Mouse (Mus musculus): ENCODE measurements around the gene Apol7a. TPM values are rescaled to one million over a fixed set of nuclear protein-coding genes. Genes with fewer than 3 reads are reported as not detected.

Apol7a gene
- polyA plus RNA-seq (2017; shearing (Covaris generic)): not detected

DNA sequence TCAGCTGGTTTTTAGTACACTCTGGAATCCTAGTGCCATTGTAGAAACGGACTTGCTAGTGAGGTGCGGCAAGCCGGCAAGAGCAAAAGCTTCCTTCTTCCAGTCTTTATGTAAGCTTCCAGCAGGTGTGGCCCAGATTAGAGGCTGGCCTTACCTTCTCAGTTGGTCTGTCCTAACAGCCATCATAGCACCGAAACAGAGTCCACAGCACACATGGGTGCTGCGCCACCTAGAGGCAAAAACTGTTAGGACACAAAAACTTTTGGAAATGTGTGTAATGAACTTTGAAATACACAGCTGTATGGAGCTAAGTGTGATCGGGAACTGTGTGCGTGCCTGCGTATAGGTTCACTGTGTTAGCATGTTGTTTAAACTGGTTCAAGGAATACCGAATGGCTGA, at the start of gene Apol7a:
Apol7a (minus strand) TSS at position 84 of the 400 bp plus-strand sequence.

DNA sequence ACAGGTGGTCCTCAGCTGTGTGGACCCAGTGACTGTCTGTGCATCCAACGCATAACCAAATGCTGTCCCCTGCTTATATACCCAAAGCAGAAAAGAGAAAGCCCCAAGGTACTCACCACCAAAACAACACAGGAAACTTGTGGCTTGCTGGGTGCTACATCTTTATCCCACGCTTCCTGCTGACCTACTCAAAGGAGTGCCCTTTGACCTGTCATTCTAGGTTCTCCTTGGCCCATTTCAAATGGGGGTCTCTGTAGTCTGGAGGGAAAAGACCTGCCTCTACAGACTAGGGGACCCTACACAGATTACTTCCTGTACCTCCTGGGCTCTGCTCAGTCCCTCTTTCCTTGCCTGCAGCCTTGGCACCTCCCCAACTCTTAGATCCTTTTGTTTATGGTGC, 48.5 kb upstream of the Apol7a start, which contains the start of gene Apol7b:
Apol7b (minus strand) TSS at position 101 of the 400 bp plus-strand sequence.

DNA sequence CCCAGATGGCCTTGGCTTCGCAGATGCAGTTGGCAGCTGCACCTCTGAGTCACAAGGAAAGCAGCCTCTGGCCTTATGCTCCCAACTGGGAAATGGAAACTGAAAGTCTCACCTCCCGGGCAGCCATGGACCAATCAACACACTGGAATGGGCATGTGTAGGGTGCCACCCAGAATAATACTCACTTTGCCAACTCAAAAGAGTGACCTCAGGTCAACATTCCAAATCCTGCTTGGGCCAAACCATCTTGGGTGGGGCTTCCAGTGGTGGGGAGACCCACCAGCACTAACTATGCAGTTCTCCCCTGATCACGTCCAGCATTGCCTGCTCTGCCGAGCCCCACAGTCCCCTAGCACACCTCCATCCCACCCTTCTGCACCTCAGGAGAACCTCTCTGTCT, 12.1 kb upstream of the Apol7a start, which contains the start of gene Apol9a:
Apol9a (minus strand) TSS at position 101 of the 400 bp plus-strand sequence.

Other genes starting within 250 kb of the Apol7a start
- gene Rbfox2, start 92.1 kb downstream of the Apol7a start, polyA plus RNA-seq (2017; shearing (Covaris generic)): 0.62 TPM
- 0.90 TPM for gene Apol9a, start 12.0 kb upstream of the Apol7a start, polyA plus RNA-seq (2017; shearing (Covaris generic))
- 4.7 TPM for gene Apol7b, start 48.4 kb upstream of the Apol7a start, polyA plus RNA-seq (2017; shearing (Covaris generic))
- 0.61 TPM for gene Apol10a, start 77.9 kb upstream of the Apol7a start, polyA plus RNA-seq (2017; shearing (Covaris generic))
- gene Apol11a, start 109.2 kb upstream of the Apol7a start, polyA plus RNA-seq (2017; shearing (Covaris generic)): 0.22 TPM
- gene Apol7c, start 134.2 kb upstream of the Apol7a start, polyA plus RNA-seq (2017; shearing (Covaris generic)): not detected
- gene 1700025B11Rik, start 162.8 kb upstream of the Apol7a start, polyA plus RNA-seq (2017; shearing (Covaris generic)): not detected
- gene Apol10b, start 197.0 kb upstream of the Apol7a start, polyA plus RNA-seq (2017; shearing (Covaris generic)): 2.8 TPM
- not detected for gene Gm36245, start 200.1 kb upstream of the Apol7a start, polyA plus RNA-seq (2017; shearing (Covaris generic))
- gene Apol11b, start 244.2 kb upstream of the Apol7a start, polyA plus RNA-seq (2017; shearing (Covaris generic)): 0.43 TPM